Mouse (Mus musculus): Measurements from ENCODE around the gene Mrps34. TPM values are rescaled to one million over a fixed set of nuclear protein-coding genes. Genes with fewer than 3 reads are reported as not detected.

The Mrps34 gene
- polyA plus RNA-seq (2012), result 151 and 160 TPM in 2 replicates

DNA sequence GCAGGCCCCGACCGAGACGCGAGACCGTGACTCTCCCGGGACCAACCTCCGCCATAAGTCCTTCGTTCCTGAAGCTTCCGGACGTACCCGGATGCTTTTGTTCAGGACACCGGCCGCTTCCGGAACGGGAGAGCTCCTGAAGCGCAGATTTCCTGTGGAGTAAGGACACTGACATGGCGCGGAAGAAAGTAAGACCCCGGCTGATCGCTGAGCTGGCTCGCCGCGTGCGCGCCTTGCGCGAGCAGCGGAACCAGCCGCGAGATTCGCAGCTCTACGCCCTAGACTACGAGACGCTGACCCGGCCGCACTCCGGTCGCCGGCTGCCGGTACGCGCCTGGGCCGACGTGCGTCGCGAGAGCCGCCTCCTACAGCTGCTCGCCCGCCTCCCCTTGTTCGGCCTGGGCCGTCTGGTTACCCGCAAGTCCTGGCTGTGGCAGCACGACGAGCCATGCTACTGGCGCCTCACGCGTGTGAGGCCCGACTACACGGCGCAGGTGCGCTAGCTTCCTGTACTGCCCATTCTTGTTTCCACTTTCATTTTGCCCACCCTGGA, at the start of gene Mrps34, which contains the start of gene Eme2:
Gene Mrps34, plus strand, starts transcription at position 122 of the 553 bp plus-strand sequence.
Gene Eme2, minus strand, starts transcription at position 93 of the 553 bp plus-strand sequence.
- TF ChIP-seq GATA1 (IDR thresholded peaks at IDR 0.05; ENCODE audit: low read length), result no peak

DNA sequence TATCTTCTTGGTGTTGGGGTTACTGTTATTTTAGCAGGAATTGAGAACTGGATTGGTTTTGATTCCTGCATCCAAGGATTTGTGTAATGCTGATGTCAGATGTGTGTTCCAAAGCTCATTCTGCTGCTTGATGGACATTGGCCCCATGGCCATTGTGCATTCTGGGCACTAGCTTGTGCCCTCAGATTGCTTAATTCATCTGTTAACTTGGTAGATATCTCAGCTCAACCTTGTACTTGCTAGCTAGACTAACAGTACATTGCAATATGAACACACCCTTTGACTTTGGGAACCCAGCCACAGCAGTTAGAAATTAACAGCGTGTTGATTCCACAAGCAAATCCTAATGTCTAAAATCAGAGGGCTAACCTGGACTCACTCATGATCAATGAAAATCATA, 47.5 kb upstream of the Mrps34 start:
- TF ChIP-seq GATA1 (IDR thresholded peaks at IDR 0.05; ENCODE audit: low read length), result no peak

DNA sequence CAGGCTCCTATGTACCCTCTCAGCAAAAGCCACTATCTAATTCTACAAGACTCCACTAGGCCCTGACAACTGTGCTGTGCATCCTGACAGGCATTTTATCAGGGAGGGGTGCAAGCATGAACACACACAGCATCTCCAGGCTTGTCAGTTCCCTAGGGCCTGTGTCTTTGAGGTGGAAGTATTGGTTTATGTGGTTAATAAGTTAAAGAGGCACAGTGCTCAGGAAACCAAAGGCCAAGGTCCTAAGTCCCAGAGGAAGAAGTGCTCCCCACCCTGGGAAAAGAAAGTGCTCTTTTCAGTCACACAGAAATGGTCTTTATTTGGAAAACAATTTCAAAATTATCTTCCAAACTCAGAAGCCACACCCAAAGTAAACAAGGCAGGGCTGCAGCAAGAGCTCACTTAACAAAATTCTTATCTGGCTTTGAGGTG, 46.3 kb upstream of the Mrps34 start:
- no peak for TF ChIP-seq GATA1 (IDR thresholded peaks at IDR 0.05; ENCODE audit: low read length)

DNA sequence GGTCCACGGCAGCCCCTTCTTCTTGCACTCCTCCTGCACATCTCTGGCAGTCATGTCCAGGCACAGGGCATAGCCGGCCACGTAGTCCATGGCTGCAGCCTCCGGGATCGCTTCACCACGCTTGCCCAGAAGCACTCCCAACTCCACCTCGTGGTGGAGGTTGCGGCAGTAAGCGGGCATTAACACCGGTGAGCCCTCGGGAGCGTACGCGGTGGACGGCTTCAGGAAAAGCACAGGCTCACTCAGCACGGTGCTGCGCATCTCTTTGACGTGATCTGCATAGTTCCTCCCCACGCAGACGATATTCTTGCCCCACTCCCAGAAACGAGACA, 45.2 kb upstream of the Mrps34 start:
- no peak for TF ChIP-seq GATA1 (IDR thresholded peaks at IDR 0.05; ENCODE audit: low read length)

DNA sequence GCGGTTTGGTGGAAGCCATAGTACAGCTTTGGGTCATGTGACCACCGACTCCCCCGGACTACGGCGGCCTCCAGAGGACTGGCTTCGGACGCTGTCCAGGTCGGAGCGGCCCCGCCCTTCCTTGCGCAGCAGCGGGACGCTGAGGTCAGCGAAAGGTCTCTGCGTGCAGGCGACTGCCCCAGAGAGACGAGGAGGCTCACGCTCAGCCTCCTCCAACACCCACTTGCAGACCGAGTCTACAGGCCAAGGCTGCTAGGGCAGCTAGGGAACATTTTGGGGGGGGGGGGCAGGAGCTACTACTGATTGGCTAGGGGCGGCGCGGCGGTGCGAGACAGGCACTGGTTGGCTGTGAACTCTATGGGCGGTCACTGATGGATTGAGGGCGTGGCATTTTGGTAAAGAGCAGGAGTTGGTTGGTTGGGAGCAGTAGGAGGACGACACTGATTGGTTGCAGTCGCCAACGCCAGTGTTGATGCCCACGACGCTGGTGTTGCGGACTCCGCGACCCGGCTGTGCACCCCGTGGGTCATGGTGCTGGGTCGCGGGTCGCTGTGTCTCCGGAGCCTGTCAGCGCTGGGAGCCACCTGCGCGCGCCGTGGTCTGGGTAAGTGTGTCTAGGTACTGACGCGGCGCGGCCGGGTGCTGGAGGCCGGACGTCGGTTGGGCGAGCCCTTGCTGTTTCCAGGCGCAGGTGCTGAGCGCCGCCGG, 44.7 kb upstream of the Mrps34 start, which contains the start of gene Fahd1:
Gene Fahd1, minus strand, starts transcription at position 300 of the 708 bp plus-strand sequence.
- no peak for TF ChIP-seq GATA1 (IDR thresholded peaks at IDR 0.05; ENCODE audit: low read length)

DNA sequence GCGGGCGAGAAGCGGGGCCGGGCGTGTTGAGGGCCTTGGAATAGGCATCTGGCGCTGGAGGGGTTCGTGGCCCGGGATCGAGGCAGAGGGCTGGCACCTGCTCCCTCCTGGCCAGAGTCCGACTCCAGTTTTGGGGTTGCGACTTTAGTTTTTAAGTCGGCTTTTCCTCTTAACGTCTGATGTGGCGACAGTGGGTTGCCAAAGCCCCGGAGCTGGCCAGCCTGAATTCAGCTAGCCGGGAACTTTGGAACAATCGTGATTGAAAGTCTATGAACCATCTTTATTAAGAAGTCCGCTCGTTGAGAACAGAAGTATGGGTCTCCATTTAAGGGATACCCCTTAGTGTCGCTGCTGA, 44.2 kb upstream of the Mrps34 start:
- TF ChIP-seq GATA1 (IDR thresholded peaks at IDR 0.05; ENCODE audit: low read length), result no peak

DNA sequence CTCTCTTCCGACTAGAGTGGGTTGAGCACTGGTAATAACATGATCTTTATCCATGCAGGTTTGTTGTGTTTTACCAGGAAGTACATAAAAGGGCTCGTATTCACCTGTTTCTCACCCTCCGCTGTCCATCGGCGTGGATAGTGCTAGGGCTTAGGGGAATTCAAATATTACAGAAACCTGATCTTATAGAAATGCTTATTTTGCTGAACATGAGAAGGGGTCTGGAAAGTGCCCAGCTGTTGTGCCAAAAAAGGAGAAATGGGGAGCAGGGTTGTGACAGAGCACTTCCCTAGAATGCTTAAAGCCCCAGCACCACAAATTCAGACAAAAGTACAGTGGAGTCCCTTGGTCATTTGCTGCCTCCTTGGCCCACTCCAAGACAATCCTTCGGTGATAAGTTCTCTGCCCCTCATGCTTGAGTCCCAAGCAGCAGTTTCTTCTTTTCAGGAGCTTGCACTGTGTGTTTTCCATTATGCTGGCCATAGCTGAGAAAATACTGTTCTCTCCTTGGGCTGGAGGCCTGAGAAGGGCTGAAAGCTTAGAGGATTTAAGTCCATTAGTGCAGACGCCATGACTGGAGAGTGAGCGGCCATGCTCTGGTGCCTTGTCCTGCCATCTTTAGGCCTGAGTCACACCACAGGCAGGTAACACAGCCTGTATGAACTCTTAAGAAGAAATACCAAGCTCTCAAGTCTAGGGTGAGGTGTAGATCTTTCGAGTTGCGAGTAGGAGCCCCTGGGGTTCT, 43.4 kb upstream of the Mrps34 start:
- TF ChIP-seq GATA1 (IDR thresholded peaks at IDR 0.05; ENCODE audit: low read length), result no peak

DNA sequence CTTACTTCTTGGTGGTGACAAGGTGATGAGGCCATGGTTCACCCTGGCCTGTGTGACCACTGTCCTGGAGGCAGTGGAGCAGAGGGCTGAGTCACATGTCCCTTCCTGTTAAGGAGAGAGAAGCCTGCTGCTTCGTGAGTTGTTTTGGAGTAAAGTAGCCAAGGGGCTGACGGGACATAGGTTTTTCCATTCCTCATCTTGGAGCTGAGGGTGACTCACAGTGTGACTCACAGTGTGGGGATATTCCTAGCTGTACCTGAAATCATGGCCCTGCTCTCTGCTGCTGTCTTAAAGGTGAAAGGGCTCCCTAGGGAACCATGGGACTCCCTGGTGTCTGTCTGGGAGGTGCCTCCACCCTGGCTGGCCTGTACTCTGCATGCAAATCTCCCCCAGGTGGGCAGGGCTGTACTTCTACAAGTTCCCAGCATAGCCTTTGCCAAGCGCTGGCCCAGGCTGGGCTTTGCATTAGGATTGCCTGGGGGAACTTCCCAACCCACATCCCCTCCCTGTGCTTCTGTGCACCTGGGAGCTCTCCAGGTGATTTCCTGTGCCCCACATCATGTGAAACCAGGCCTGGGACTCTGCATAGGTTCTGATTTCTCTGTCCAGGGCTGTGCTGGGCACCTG, 39.0 kb upstream of the Mrps34 start:
- no peak for TF ChIP-seq GATA1 (IDR thresholded peaks at IDR 0.05; ENCODE audit: low read length)

DNA sequence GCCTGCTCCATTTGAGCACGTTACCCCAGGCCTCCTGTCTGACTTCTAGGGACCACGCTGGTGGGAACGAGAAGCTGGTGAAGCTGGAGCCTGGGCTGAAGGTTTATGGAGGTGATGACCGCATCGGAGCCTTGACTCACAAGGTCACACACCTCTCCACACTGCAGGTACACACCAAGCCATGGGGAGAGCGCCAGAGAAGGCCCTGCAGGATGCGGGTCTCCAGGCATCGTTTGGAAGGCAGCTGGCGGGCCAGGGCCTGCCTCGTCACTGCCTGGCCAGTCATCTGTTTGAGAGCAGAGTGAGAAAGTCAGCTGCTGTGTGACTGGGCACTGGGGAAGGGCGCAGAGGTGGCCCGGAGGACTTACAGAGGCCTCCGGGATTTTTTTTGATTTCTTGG, 38.3 kb upstream of the Mrps34 start:
- no peak for TF ChIP-seq GATA1 (IDR thresholded peaks at IDR 0.05; ENCODE audit: low read length)

DNA sequence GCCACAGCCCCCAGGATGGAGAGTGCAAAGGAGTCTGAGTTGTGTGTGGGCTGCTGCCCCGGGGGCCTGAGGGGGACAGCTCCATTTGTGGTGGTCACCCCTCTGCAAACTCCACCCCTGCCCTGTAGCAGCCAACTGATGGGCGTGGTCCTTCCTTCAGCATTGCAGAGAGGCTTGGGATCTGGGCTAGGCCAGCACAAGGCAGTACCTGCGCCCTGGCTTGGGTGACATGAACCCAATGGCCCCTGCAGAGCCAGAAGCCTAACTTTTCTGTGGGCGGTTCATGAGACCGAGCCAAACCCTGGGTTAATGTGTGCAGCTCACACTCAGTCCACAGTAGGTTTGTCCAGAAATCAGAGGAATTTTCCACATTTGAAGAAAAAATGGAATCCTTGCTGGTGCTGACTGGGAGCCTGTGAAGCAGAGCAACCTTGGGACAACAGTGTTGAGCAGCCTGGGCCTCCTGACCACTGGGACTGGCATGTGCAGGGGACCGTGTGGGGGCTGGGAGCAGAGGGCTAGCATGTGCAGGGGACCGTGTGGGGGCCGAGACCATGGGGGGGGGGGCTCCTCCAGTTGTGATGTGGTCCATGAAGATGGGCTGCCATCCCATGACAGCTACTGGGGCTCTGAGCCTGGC, 37.0 kb upstream of the Mrps34 start:
- TF ChIP-seq GATA1 (IDR thresholded peaks at IDR 0.05; ENCODE audit: low read length), result no peak

DNA sequence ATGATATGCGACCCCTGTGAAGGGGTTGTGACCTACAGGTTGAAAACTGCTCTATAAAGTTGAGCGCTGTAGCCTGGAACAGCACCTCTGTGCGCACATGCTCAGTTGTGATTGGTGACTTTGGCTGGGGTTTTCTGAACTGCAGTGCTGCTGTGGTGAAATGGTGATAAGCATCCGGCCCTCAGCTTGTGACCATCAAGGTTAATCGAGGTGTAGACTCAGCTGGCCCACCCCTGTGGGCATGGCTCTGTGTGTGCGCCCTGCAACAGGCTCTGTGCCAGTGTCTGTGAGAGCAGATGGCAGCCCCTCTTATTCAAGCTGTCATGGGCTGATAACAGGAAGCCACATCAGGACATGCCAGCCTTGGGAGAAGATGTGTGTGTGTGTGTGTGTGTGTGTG, 35.9 kb upstream of the Mrps34 start:
- TF ChIP-seq GATA1 (IDR thresholded peaks at IDR 0.05; ENCODE audit: low read length), result peak; percentile 56

DNA sequence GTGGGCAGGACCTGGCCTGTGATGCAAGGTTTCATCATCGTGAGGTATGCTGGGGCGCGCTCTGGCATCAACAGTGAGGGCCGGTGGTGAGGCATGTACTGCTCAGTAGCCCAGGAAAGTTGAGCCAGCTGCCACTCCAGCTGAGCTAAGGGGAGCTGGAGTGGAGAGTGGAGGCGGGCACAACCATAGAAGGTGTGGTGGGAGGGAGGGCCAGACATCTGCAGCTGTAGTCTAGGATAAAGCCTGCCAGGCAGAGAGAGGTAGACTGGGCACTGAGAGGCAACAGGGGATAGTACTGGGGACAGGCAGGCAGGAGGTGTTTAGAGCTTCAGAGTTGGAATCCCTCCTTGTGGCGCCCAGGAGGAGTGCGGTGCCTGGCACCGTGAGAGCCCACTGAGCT, 34.8 kb upstream of the Mrps34 start:
- no peak for TF ChIP-seq GATA1 (IDR thresholded peaks at IDR 0.05; ENCODE audit: low read length)

DNA sequence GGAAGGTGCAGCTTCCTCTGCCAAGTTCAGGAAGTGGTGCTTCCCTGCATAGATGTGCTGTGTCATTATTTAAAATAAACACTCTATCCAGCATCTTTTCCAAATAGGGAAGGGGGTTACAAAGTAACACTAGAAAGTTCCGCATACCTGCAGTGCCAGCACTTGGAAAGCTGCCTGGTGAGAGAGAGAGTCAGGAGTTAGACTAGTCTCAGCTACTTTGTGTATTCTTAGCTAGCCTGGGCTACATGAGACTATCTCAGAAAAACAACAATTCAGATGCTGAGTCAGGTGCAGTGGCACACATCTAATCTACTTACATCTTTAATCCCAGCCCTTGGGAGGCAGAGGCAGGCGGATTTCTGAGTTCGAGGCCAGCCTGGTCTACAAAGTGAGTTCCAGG, 33.1 kb upstream of the Mrps34 start:
- no peak for TF ChIP-seq GATA1 (IDR thresholded peaks at IDR 0.05; ENCODE audit: low read length)

DNA sequence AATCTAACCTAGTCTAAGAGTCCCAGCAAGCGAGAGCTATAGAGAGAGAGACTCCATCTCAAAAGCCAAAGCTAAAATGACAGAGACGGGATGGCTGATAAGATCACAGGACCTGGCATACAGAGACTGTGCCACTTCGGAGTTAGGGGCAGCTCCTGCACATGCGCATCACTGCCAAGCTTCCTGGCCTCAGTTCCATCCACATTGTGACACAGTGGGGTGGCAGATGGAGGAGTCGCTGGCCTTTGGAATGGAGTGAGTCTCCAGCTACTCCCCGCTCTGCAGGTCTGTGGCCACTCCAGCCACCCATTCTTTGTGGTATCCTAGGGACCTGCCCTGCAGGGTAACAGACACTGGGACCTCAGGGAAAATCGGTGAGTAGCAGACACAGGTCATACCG, 29.1 kb upstream of the Mrps34 start, which contains the start of gene Igfals:
Gene Igfals, plus strand, starts transcription at position 222 of the 400 bp plus-strand sequence.
- no peak for TF ChIP-seq GATA1 (IDR thresholded peaks at IDR 0.05; ENCODE audit: low read length)

DNA sequence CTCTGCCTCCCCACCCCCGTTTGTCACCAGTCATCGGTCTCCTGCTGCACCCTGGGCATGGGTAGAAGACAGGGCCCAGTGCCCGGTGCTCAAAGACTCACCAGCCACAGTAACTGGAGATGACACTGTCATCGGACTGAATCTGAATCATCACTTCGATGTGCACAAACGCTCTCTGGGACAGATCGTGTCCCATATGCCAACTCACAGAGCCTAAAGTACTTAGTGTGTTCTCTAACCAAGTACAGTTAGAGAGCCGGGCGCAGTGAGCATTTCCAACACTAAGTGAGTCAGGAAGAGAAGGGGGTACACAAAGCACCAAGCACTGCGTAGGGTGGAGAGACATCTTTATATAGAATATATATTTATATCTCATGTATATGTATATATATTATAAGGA, 27.0 kb upstream of the Mrps34 start:
- TF ChIP-seq GATA1 (IDR thresholded peaks at IDR 0.05; ENCODE audit: low read length), result no peak
